Mouse (Mus musculus): ENCODE measurements around the gene Ranbp9.

DNA sequence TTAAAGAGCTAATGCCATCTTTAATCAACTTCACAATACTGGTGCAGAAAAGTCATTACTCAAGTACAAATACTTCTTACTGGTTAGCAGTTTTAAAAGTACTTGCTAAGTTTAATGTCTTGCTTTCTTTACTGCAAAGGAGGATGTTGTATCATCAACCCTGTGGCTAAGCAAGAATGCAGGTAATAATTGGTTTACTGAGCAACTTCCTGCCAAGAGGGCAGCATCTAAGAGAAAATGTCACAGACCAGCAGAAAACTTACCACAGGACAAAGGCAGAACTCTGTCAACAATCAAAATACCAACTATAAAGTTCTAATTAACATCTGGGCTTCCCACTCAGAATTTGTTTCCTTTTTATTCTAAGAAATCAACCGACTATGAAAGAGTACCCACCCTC lies 65.8 kb downstream of the Ranbp9 start:
- TF ChIP-seq CTCF (IDR thresholded peaks at IDR 0.05; ENCODE audit: borderline replicate concordance, insufficient read depth, low read length) (no peak), POLR2A (IDR thresholded peaks at IDR 0.05; ENCODE audit: low read depth, low read length) (no peak)

Data from embryonic fibroblast, embryonic 13.5 days (primary cell).